Mouse (Mus musculus) urinary bladder, postnatal 14 days (tissue): ENCODE measurements around the gene Xpr1.
A peak's percentile ranks its signal among the peaks of the same experiment; 100 is the strongest.

Experiments
- DNase-seq: peaks from one replicate; pipeline ENCODE4 v3.0.0; 2021; ENCODE audit warnings: low spot score

Gene Xpr1

DNA sequence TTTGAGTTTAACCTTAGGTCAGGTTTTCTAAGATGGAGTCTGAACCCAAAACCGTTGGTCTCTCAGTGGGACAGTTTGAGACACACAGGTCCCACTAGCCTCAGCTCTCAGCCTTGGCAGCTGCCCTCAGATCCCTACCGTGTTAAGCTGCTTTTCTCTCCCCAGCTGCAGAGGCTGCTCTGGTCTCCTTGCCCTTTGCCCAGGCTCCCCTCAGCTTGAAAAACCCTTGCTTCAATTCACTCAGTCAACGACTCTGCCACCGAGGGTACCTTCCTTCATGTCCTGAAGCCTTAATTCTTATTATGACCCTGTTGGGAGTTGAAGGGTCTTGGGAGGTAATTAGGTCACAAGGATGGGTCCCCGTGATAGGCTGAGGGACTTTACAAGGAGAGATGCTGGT, 167.3 kb downstream of the Xpr1 start:
- no peak for DNase-seq

DNA sequence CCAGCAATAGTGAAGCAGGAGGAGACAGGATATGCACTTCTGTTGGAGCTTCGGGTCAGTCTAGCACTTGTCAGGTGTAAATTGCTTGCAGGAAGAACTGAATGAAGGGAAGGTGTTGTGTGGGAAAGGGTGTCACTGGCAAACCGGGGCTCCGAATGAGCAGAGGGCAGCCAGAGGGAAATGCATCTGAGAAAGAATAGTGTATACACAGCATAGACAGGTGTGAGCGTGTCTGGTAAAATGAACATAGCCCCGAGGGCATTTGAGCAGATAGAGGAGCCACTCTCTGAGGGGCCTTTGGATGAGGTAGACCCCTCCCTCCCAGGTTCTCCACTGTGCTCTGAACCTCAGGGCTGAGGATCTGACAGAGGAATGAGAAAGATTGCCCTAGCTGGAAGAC, 169.2 kb downstream of the Xpr1 start:
- no peak for DNase-seq

DNA sequence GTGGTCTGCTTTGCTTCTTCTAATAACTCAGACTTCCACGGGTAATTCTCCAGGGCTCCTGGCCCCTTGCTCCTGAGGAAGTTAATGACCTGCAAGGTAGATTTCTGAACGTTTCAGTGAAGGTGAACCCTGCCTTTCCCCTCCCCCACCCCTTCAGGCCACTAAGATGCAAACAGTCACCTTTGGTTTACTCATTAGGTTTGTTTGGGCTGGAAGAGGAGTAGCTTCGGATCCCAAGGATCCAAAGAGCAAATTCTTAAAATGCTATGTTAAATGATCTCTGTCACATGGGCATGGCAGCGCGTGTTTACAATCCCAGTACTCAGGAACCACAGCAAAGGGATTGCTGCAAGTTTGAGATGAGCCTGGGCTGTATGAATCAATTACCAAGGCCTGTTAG, 169.8 kb downstream of the Xpr1 start:
- no peak for DNase-seq

DNA sequence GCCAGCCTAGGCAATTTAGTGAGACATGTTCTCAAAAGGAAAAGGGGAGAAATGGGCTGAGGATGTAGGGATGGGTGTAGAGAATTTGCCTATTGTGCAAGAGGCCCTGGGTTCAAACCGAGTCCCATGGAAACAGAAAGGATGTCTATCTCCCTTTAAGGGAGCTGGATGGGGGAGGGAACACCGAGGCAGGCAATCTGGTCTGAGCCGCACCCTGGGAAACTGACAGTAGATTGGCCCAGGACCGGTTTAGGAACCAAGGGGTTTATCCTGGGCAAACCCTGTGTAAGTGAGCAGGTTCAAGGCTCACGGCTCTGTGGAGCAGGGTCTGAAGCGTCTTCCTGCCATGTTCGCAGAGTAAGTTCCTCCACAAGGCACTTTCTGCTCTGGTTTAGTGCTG, 171.7 kb downstream of the Xpr1 start:
- no peak for DNase-seq

DNA sequence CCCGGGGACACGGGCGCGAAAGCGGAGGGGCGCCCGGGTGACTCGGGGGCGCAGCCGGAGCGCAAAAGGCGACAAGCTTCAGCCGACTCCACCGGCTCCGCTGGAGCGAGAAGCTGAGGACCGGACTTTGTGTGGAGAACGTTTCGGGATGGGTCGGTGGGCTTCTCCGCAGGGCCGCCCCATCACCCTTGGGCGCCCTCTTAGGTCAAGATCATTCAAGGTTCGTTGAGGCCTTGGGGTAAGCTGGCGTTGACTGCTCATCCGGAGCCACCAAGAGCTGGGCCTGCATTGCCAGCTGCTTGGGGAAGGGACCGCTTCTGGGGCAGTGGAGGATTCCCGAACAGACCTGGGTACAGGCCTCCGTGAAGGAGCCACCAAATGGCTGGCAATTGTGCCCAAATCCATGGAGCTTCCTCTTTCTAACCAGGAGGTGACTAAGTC, 172.4 kb downstream of the Xpr1 start:
- DNase-seq = no peak

DNA sequence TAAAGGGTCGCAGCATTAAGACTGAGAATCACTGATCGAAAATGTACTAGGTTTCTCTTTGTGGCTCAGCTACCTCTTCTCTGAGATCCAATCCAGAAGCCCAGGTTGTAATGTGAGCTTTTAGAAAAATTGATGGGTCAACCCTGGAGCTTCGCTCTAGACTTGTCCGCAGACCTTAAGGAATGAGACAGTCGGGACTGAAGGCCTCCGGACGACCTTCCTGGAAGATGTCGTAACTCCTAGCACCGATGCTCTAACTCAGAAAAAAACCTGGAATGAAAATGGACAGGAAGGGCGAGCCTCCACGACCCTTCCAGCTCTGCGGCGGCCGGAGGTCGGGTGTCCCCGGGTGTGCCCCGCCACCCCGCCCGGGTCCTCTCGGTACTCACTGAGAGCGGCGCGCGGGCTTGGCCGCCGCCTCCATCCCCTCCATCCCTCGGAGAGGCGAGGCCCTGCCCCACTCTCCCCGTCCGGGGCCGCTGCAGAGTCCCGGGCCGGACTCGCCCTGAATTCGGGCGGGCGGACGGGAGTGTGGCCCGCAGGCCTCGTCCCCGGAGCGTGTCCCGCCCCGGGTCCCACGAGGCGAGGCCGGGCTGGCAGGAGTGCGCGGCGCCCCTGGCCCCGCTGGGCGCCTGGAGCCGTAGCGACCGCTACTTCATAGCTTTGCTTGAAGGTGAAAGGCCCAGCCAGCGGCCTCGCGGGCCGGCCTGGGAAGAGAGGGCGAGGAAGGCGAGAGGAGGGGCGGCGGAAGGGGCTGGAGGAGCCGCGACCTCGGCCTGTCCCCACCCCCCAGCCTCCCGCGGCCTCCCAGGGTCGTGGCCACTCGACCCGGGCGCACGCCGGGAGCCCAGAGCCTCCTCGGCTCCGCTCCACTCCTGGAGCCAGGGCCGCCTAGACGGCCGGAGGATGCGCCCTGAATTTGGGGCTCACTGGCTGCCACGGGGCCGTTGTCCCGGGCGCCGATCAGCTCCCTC, 173.1 kb downstream of the Xpr1 start, which contains the start of gene BC034090:
TSS of gene BC034090 (minus strand) at position 648 of the 974 bp plus-strand sequence.
- DNase-seq = peak; percentile 57

DNA sequence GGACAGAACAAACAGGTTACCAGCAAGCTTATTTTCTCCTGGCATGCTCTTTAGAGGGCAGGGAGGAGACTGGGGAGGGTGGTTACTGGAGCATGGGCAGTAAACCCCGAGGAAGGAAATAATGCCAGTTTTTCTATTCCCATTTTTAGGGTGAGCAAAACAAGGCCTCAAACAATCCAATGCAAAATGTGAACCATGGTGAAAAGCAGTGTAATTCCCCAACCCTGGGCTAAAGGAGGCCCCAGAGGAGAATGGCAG, 174.8 kb downstream of the Xpr1 start:
- no peak for DNase-seq

DNA sequence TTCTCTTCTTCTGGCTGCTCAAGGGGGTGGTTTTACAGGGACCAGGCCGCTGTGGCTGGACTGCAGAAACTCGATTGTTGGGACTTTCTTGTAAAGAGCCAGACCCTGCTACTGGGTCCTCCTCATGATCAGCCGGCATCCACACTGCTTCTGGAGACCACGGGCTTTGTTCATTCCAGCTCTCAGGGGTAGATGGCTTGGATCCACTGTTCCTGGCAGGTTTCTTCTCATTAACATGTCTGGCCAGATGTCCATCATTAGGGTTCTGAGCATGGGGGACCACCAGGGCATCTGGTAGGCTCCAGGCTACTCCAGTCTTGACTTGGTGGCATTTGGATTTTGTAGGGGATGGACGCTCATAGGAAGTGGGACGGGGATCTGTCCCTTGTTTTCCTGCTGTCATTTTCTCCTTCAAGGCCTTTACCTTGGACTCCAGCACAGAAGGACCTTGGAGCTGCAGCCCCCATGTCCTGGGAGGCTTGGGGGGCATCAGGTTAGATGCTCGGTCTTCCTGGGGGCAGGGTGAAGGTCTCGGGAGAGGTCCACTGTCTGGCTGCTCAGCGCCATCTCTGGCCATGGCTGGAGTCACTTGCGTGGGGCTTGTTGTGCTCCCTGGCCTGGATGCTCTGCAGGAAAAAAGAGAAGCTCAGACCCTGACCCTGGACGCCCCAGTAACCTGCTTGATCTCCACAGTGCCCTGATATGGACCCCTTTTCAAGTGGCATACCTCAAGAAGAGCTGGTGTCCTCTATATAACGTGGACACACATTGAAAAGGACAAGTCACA, 175.3 kb downstream of the Xpr1 start:
- DNase-seq = no peak

DNA sequence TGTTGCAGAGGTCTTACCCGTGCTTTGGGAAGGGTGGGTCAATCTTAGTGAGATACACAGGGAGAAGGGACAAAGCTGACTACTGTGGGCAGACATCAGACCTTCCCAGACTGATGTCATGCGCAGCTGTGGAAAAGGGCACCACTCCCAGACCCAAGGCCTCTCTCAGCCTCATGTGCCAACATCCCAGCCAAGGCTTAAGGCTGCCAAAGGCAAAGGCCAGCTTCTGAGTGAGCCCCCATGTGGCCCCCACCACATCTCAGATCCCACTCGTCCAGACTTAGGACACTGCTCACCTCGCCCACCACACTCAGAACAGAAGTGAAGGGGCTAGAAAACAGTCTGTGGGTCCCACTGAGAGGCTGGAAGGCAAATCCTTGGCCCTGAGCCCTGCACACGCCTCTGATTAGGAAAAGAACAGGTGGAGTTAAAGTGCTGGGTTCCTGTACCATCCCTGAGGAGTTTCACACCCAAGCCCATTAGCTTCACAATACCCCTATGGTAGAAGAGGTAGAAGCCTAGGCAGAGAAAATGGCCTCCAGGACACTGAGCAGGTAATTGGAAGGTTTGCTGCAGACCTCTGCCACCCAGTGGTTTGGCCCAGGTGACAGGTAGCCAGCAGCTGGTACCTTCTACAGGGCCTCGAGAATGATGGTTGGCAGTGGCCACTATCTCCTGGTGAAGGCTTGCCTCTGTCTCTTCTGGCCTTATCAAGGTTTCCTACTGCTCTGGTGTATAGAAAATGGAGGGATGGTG, 177.1 kb downstream of the Xpr1 start:
- no peak for DNase-seq

DNA sequence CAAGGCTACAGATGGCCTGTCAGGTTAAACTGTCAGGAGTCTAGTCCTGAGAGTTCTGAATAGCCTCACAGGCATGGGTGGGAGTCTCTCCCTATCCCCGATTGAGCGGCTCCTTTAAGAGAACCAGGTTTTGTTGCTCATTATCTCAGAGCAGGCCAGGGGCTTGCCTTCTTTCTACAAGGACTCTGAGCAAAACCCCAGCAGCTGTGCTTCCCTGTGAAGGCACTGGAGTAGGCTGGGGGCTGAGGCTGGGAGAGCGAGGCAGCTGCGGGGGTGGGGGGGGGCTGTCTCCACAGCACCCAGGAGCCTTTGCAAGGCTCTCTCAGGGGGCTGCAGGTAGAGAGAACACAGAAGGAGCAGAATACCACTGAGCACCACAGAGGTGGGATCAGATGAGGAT, 178.0 kb downstream of the Xpr1 start:
- DNase-seq = no peak

DNA sequence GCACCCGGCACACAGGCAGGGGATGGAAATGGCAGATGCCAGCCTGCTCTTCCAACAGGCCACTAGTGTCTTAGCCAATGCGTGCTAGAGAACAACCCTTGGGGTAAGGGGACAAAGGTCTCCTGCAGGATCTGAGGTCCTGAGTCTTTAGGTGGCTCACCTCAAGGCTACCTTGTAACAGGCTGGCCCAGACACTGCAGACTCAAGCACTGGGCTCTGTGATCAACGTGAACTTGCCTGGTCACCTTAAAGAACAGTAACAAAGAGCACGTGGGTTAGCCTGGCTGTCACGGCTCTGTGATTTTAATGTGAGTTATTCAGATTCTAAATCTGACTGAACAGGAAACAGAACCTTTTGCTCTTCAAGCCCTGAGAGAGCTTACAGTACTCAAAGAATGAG, 179.1 kb downstream of the Xpr1 start:
- no peak for DNase-seq

DNA sequence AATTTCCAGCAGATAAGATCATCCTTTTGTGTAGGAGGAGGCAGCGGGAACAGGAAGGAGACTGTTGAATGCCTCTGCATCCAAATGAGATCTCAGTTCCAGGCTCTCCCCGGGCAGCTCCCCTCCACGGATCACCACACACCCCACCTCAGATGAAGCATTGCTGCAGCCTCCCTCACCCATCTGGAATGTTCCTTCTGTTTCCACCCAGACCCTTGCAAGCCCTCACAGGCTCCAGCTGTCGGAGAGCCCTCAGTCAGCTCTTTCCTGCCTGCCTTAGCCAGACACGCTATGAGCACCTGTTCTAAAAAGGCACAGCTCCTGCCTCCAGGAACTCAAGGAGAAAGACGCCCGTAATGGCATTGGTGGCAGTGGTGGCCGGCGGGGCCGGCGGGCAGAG, 179.8 kb downstream of the Xpr1 start:
- DNase-seq = no peak

DNA sequence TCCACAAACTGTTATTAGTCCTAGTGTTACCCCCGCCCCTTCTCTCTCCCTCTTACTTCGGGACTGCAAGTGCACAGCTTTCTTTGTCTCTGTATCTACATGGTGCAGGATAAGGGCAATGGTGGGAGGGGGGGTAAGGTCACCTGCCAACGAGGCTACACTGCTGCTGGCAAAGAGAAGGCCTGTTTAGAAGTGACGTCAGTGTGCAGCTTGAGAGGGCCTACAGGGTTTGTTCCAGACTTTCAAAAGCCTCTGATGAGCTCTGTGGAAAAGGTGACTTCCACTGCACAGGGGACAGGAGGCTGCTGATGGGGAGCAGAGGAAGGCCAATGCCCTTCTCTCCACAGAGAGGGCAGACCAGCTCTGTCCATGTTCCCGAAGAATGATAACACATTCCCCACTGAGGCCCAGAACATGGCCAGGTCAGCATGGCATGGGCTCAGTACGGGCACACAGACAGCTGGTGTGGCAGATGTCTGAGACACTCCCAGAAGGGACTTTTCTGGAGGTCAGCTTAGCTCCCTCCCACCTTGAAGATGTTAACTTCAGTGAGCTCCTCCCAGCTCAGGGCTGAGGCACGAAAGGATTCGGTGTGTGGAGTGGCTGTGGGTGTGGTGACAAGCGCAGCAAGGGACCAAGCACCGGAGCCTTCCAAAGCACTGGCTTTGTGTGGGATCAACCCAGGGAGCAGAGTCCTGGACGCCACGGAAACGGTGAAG, 180.8 kb downstream of the Xpr1 start:
- DNase-seq = no peak

DNA sequence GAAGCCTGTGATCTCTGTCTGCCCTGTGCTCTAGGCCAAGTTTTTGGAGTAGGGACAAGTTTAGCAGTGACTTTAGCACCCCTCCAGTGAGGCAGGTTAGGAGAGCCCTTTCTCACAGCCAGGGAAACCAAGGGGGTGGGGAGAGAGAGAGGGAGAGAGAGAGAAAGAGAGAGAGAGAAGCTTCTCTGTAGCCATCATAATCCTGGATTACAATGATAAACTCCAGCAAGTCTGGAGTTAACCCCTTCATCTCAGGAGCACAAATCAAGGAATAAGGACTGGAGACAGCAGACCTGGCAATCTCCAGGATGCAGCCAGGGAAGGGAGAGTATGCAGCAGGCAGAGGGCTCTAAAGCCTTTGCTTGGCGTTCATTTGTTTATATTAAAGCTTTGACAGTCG, 181.6 kb downstream of the Xpr1 start:
- DNase-seq = no peak

DNA sequence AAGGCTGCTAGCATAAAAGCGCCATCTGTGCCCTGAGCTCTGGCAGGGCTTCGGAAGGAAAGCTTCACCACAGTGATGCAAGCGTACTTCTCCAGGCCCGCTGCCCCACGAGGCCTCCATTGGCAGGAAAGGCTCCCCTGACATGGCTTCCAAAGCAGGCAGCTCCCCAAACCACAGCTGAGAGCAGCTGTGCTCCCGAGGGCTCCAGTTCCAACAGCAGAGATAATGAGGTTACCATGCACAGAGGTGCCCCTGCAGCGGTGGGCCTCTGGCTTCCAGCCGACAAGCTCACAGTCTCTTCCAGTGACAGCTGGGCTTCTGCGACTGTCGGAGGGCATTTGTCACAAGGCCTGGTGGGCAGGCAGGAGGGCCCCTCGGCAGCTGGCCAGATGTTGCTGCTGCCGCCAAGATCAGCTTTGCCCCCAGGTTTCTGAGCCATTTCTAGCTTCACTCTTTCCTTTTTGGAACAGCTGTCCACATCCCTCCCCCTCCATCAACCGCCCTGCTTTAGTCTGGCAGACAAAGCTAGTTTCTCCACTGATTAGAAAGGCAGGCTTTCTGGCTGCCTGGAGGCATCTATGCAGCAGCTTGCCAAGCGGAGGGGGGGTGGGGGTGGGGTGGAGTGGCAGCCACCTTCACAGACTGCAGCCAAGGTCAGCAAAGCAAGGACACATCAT, 183.1 kb downstream of the Xpr1 start:
- DNase-seq = peak; percentile 56

DNA sequence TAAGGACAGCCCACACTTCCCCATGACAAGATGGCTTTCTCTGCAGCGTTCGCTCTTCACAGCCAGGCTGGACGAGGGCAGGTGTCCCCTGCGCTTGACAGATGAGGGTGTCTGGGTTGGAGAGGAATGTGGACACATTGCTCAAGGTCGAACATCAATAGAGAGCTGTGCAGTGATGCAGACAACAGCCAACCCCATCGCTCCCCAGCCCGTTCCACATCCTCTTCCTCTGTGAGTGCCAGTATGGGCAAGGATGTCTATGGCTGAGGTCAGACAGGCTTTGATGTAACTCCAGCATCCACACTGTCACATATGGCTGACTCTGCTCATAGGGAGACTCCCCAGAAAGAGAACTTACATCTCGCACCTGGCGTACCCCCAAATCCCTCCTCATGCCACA, 183.8 kb downstream of the Xpr1 start:
- DNase-seq = no peak

DNA sequence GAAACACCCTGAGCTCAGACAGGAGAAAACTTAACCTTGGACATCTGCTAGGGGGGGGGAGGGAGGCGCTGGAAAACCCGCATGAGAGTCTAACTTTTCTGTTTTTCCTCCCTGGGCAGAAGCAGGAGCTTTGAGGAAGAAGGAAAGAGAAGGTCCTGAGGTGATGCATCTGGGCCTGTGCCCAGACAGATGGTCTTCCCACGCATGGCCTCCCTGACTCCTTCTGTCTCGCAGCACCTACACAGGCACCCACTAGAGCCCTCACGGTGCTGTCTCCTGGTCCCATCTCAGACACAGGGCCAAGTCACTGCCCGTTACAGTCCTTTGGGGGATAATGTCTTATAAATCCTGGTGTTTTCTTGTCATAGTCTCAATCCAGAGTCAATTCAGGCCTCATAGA, 184.4 kb downstream of the Xpr1 start:
- no peak for DNase-seq

DNA sequence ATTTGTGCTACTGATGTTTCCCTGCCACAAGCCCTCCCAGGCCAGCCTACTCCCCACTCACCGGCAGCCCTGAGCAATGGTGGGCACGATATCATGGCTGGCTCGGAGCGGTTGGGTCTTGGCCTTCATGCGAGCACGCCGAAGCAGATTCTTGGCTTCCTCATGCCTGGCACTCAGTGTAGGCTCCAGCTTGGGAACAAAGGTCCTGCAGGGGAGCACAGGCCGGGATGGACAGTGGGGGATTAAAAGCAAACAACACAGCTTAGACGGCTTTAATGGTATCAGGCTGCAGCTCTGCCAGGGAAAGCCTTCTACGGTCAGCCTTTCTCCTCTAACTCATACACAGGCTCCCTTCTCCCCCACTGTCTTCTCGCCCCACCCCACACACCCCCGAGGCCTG, 184.8 kb downstream of the Xpr1 start:
- no peak for DNase-seq

DNA sequence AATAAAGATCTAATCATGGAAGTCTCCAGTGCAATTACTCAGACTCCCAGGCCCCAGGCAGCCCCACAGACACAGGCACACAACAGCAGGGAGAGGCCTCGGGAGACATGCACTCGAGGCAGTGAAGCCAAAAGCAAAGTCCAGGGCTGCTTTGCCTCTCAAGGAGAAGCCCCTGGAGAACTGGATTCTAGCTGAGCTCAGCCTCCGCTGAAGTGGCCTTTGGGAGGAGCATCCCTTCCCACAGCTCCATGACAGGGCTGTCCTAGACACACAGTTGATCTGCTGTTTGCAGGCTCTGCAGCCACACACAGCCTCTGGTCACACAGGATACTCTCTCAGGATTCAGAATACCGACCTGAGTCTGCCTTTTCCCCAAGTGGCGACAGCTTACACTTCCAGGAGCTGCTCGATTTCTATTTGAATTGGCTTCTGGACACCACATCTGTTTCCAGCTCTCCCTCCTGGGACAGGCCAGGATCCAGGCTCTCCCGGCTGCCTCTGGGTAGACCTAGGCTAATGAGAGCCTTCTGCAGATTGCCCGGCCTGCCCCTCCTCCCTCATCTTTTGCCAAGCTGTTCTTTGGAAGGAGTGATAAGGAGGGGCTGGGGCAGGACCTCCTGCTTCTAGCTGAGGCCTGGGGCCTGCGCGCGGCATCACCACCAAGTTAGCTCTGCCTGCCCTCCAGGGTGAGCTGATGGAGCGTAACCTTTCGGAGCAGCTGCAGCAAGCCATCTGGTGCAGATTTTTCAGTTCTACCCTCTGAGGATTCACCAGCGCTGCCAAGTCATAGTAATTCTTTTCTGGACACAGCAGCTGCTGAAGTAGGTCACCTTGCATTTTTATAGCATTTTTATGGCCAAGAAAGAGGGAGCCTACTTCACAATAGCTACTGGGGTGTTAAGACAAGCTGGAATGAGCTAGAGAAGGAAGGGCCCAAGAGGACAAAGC, 187.5 kb downstream of the Xpr1 start:
- DNase-seq = no peak
